Mouse (Mus musculus): ENCODE results near the gene Ptprd.

Ptprd gene

DNA sequence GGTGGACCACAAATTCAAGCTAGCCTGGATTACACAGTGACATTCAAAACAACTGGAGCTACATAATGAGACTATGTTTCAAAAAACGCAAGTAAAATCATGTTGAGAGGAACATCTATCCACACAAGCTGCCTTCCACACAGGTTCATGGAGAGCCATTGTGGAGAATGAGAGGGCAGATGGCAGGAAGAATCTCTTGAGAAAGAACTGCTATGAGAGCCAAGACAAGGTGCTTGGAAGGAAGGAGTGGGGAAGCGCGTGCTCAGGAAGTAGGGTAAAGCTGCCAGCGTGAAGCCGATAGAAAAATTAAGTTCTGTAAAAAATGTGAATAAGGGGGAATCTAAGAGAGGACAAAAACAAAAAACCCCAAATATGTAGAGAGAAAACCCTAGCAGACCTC is 1808.5 kb downstream of the Ptprd start:
- no peak for DNase-seq (ENCODE audit: low spot score in 2 of 2)

DNA sequence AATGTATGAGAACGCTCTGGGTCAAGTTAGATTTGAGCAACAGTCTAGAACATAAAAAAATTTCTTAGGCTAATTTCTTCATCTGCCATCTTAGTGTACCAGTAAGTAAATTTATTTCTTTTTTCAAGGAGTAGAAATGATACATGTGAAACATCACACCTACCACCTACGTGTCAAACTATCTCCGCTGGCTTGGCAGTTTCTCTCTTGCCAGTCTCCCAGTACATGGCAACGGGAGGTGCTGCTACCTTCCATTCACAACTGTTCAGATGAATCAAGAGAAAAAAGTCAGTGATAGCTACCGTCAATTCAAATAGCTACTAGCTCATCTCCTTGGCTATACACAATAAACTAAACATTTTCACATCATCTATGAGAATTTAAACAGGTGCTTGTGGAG is 1823.9 kb downstream of the Ptprd start:
- DNase-seq (ENCODE audit: low spot score in 2 of 2): no peak

DNA sequence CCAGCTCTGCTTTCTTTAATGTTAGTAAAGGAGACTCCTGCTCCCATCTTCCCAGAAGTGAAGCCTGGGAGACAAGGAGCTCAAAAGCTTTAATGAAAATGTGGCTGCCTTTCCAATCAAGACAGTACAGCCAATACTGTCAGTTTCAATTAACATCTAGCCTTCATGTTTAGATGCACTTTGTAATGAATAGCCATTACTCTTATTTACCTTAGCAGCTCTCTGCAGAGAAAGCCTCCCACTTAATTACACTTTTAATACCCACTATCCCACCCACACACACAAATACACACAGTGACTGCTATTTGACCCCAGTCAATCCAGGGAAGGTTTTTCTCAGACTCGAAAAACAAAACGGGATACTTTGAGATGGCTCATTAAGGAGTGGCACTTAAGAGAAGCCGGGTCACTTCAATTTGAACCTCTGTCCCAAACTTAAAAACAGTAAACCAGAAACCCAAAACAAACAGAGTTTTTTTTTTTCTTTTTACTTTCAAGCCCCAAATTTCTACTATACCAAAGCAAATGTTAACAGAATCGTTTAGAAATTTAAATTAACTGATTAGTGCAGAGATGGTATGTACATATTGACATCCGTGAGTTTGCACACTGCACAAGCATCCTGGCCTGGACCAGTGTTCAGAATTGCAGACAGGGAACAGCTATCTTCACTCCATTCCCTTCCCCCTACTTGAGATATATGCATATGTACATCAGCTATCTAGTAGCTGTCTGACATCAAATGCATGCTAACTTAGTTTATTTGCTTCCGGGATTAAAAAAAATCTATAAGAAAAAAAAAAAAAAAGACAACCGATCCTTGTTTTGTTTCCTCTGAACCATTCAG is 1824.6 kb downstream of the Ptprd start:
- no peak for DNase-seq (ENCODE audit: low spot score in 2 of 2)

DNA sequence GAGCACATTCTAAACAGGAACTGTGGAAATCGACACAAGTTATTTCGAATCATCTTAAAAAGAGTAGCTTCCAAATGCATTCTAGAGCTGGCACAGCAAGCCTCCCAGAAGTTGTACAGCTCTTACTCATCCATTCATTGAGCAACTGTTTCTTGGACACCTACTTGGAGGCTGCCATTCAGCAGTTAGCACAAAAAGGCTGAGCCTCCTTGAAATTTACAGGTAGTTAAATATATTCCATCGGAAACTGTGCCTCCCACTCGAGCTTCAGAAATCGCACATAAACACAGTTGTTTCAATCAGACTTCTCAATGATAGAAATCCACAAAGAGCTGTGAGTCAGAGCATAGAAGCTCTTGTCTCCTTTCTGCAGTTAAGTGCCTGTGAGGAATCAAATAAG is 1825.9 kb downstream of the Ptprd start:
- no peak for DNase-seq (ENCODE audit: low spot score in 2 of 2)

DNA sequence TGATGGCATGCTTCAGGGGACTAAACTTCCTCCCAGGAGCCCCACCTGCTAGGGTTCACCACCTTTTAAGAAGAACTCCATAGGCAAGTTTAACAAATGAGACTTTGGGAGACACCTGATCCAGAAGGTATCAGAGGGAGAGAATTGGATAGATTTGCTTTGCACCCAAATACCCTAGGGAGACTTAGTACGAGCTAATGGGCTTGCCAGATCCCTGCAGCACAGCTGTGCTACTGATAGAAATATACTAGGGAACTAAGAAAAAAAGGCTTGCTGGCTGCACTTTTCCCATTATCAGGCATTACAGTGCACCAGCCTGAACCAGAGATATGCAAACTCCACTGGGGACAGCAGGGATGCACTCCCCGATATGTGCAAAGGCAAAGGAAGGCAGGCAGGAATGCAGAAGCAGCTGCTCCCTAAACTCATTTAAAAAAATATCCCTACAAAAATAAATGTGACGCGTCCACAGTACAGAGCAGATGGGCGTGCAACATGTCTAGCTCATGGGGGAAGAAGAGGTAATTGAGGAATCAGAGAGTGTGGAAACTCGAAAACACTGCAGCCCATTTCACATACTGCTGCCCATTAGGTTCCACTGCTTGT is 1831.3 kb downstream of the Ptprd start:
- DNase-seq (ENCODE audit: low spot score in 2 of 2): no peak

DNA sequence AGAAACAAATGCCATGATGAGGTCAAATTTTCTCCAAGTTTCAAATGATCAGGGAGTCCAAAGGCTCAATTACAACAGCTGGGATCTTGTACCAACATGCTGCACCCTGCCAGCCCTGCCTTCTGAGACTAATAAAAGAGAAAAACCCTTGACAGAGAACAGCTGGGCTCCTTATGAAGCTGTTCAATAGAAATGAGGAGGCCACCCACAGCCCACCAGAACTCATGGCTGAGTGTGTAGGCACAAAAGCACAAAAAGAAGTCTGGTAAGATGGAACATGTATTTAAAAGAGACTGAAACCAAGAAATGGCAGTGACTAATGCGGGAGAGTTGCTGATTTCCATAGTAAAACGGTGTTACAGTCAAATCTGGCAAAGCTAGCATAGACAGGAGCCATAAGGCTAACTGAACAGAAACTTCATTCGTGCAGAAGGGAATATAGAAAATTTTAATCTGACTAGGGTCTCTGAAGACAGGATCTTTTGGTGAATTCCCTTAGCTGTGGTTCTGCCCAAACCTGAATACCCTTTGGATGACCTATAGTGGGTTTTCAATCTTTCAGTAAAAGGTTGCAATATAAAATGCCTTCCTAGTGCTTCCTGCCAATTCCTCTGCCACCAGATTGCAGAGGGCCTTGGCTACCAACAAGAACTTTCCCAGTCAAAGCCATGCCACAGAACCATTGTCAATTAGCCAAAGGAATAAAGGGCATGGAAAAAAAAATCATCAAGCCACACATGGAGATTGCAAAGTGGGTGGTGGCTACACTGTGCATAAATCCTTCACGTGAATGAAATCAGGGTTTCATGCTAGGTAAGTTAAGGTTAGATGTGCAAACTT is 1841.5 kb downstream of the Ptprd start:
- peak; percentile 56 to 72 for DNase-seq (ENCODE audit: low spot score in 2 of 2)

DNA sequence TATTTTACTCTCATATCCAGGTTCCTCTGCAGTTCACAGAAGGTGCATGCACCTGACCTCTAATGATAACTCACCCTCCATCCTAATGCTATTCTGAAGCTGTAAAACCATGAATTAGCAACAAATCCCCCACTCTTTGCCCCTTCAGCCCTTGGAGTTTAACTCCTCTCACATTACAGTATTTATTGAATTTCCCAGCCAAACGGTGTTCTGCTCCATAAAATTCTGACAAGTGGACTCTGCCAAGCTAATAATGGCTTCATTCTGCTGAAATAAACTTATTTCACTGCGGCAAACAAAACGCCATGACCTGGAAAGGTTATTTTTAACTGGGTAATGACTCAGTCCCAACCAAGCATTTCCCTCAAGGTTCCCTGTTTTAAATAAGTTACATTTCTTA is 1842.7 kb downstream of the Ptprd start:
- no peak for DNase-seq (ENCODE audit: low spot score in 2 of 2)

DNA sequence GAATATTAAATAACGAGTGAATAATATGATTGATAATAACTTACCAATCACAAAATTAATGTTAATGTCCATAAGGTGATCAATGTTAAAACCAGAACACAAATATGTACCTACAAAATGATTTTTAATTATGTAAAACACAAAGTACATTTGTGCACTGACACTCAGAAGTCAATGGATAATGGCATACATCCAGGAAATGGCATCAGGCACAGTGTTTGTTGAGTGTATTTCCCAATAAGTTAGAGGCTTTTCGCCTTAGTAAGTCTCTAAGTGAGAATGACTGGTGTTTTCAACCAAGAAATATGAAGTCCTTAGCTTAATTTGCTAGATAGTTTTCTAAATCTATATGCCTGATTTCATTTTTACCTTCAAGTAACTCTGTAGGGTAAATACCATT is 1843.5 kb downstream of the Ptprd start:
- no peak for DNase-seq (ENCODE audit: low spot score in 2 of 2)

DNA sequence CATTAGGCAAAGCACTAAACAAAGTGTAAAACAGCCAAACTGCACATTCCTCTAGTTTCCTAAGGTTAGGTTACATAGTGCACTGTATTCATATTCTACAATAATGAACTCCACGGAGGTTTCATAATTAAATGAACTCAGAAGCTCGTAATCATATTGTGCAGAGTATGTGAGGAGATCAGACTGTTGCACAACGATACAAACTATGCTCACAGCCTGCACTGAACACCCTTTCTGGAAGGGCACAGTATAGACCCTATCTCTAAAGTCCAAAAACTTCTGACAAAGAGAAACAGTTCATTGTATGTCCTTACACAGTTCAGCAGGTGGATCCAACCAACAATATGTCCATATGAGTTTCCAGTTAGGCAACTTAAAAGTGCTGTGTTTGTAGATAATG is 1844.5 kb downstream of the Ptprd start:
- DNase-seq (ENCODE audit: low spot score in 2 of 2): no peak

DNA sequence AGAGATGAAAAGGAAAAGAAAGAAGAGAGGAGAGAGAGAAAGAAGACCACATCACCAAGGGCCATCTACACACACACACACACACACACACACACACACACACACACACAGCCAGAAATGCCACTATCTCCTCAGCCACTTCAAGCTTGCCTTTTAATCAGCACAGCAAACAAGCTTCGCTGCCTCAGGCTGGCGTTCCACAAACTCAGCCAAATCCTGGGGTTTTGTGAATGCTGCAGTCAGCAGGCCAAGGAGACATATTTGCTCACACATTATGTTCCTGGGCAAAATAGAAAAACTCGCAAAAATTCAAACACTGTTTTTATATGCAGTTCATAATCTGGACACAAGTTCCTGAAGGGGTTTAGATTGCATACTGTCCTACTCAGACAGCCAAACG is 1845.9 kb downstream of the Ptprd start:
- no peak for DNase-seq (ENCODE audit: low spot score in 2 of 2)

DNA sequence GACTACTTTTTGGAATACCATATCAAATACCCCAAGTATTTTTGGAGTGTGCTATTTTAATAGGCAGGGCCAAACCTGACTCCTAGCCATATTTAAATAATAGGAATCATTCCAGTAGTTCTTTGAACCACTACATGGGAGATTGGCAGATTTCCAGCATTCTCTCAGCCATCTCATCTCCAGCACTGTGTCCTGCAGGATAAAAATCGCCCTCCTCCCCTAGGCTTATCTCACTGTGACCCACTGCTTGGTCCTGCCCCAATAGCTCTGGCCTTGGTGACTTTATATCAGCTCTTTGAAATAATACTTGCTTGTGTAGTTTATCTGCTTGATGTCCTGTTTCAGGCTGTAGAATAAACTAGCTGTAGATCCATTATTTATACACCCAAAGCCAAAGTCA is 1850.2 kb downstream of the Ptprd start:
- DNase-seq (ENCODE audit: low spot score in 2 of 2): no peak

DNA sequence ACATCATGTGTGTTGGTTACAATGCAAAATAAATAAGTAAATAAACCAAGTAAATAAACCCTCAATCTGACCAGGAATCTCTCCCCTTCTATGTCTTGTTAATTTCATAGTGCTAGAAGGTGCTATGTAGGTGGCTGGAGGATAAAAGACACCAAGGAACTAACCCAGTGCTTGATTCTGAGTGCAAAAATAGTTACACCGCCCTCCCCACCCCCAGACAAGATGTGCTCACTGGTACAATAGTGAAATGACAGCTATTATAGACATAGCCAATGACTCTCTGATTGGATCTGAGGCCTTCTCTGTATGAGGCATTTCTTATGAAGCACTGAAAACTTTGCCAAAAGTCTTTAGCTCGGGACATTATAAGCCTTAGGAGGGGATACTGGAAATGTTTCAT is 1857.6 kb downstream of the Ptprd start:
- no peak for DNase-seq (ENCODE audit: low spot score in 2 of 2)

DNA sequence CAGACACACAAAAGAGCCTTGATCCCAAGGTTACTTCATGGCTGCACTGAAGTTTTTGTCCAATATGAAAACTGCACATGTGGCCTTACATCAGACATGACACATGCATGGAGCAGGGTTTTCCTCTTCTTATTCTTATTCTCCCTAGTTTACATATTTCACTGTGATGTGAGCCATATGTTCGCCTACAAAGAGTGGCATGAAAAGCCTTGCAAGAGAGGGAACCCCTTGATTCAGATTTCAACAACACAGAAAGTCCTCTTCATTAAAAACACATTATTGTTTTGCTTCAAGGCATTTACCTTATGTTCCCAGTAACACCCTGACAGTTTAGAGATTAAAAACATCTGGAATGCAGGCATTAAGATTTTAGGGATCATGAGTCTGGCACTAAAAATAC is 1859.3 kb downstream of the Ptprd start:
- no peak for DNase-seq (ENCODE audit: low spot score in 2 of 2)

DNA sequence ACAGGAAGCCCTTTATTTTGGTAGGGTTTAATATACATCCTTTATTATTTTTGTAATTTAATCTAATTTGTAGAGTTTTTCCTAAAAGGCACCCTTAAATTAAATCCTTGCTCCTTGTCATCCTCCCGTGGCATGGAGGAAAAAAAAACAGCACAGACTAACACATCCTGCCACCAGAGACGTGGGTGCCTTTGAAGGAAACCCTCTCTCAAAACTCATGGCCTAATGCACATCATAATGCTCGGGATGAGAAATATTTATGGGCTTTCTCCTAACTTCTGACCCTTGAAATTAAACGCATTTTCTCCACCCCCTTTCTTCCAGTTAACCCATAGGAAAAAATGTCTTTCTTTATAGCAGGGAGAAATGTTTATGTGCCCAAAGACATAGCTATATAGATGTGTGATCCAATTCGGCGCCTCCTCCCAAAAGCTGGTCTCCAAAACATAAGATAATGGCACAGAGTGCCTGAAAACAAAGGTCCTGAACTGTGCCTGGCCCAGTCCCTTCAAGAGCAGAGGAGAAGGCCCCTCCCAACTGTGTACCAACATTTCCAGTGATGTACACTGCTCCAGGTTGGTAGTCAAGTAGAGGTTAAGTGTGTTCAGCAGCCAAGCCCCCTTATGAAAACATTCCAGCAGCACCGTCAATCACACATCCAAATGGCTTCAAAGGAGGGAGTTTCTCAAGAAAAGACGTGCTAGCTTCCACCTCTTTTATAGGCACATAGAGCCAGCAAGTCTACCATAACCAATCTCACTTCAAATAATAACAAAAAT is 1860.4 kb downstream of the Ptprd start:
- DNase-seq (ENCODE audit: low spot score in 2 of 2): no peak

DNA sequence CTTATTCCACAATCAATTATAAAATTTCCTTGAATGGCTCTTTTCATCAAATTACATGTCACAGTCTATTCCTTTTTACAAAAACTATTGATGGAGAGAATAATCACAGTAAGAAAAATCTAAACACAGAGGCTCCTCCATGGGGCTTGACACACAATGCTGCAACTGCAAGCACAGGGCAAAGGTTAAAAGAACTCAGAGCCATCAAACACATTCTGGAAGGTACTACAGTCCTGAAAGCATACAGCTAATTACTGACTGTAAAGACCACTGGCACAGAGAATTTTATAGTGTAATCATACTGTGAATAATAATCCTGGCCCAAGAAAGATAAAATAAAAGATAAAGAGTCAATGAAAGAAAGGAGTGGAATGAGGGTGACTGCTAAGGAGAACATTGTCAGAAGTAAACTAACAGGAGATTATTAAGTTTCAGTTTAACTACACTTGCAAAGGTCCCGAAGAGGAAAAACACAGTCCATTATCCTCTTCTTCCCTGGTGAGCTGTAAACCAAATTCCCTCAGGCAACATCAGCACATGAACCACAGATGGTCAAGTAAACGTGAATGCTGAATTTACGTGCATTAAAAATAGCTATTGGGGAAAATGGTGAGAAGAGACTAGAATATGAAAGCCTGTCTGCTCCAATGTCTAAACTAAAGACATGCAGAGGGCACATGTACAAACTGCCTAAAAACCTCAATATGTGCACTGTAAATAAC is 1861.4 kb downstream of the Ptprd start:
- DNase-seq (ENCODE audit: low spot score in 2 of 2): no peak

DNA sequence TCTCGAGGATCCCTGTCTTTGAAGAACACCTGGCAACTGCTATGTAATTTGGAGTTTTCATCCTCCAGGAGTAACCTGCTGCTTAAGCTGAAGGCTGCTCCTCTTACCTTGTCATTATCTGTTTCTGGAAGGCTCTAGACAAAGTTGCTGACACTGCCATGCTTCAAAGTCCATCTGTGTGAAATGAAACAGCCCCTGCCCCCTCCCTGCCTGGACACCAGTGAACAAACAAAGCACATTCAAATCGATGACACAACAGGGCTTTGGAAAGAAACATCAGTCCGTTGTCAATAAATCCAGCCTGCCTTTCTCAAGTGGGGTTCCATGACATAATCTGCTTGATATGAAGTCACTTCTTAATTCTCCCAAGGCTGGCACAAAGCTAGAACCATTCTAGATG is 1867.7 kb downstream of the Ptprd start:
- no peak for DNase-seq (ENCODE audit: low spot score in 2 of 2)

DNA sequence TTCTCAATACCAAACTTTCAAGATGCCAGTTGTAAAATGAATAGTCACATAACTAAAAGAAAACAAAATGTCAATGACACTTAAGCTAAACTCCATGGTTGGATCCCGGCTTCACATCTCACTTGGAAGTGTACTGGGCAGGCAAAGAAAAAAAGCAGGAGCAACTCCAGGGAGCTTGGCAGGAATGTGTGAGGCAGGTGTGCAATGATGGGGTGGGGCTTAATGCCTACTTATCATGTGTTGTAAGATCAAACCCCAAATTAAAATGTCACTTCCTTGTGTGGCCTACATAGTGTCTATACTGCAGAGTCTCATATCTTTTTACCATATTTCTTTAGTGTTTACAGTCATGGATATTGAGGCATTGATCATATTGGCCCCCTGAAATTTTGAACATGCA is 1873.8 kb downstream of the Ptprd start:
- DNase-seq (ENCODE audit: low spot score in 2 of 2): no peak

DNA sequence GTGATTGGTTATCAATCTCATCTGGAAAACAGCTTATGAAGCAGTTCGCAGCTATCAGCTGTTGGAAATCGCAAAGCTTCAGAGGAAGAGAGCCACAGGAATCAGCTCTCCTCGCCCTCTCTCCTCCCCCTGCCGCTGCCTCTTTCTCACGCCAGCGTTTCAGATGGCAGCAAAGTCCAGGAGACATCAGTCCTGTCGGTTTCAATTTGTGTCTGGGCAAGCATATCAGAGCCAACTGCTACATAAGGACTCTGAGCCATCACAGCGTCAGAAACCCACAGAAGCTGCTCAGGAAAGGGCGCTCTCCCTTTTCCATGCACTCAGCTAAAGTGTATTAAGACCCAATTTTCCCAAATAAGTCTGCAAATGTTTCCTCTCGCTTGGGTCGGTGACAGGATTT is 1884.4 kb downstream of the Ptprd start:
- DNase-seq (ENCODE audit: low spot score in 2 of 2): no peak

DNA sequence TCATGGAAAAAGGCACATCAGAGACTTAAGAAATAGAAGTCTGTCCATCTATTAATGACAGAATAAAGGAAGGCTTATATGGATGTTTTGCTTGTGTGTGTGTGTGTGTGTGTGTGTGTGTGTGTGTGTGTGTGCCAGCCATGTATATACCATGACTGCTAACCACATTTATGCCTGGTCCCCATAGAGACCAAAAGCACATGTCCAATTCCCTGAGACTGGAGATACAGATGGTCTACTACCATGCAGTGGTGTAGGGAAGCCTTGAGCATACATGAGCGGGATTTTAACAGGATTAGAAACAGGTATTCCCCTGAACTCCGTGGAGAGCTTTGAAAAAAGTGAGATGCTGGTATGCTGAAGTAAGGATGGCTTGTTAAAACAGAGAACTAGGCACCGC is 1886.1 kb downstream of the Ptprd start:
- DNase-seq (ENCODE audit: low spot score in 2 of 2): no peak

DNA sequence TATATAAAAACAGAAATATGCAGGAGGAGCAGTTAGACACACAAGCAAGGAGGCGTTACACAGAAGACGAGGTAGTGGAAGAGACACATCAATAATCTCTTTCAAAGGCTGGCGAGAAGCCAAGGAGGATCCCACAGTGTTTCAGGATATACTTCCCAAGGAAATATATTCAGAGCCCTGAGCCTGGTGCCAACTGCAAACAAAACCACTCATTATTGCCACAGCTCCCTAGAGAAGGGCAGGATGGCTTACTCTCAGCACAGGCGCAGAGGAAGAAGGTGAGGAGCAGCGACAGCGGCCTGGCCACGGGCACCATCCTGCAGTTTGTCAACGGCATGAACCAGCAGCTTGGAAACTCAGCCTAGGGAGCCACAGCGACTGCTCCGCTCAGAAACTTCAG is 1886.8 kb downstream of the Ptprd start:
- DNase-seq (ENCODE audit: low spot score in 2 of 2): no peak

DNA sequence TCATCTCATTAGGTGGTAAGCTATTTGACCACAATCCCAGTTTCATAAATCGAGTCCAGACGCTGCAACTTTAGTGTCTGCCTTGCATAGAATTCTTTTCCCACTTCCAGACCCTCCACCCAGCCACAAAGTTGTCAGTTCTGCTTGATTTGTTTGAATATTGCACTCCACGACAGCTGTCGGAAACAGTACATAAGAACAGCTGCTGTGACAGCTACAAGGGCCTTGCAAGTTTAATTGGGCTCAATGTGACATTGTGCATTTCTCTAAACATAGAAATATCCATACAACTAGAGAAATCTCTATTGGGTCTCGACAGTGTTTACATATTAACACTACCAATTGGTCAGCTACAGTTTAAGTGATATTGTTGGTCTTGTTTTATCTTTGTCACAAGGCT is 1887.3 kb downstream of the Ptprd start:
- no peak for DNase-seq (ENCODE audit: low spot score in 2 of 2)

Data from urinary bladder, postnatal 36 days (tissue).